Mouse (Mus musculus) ES-Bruce4 (cell line): ENCODE results near the gene Dscaml1.

Source experiments
- CTCF ChIP-seq: IDR thresholded peaks from one replicate; pipeline ENCODE4 v1.8.1; 2011; ENCODE audit warnings: low read depth, low read length
- EP300 ChIP-seq: IDR thresholded peaks from 2 replicates; pipeline ENCODE4 v1.6.1; 2011; ENCODE audit warnings: low read depth, low read length; ENCODE audit not compliant: insufficient read depth
- POLR2A ChIP-seq: IDR thresholded peaks from one replicate; pipeline ENCODE4 v1.8.1; 2011; ENCODE audit warnings: low read length; ENCODE audit not compliant: insufficient read depth

GRCm38 (mm10) chr9:45591061-45591460 lies 164.6 kb downstream of the Dscaml1 start:
- no peak for TF ChIP-seq CTCF
- no peak for TF ChIP-seq POLR2A
- no peak for TF ChIP-seq EP300
